Mouse (Mus musculus) stomach, embryonic 15.5 days (tissue): Measurements from ENCODE around the gene Gm5269. TPM values are rescaled to one million over a fixed set of nuclear protein-coding genes. Genes with fewer than 3 reads are reported as not detected.

ENCODE experiments used
- ATAC-seq: fragments of 200-750 bp; cut with Nextera tagmentation; 2 replicates; pipeline ENCODE4 v1.8.0; 2017; ENCODE audit warnings: low read depth, moderate number of reproducible peaks, moderate TSS enrichment; ENCODE audit not compliant: insufficient read depth, low FRiP score
- H3K27ac ChIP-seq: fragments of 300-500 bp; sonication (generic); 2 replicates; pipeline ENCODE4 v1.5.1; 2015; ENCODE audit warnings: mild to moderate bottlenecking, inconsistent platforms
- H3K27me3 ChIP-seq: fragments of 300-500 bp; sonication (generic); replicated peaks from 2 replicates; pipeline ENCODE4 v1.6.1; 2015; ENCODE audit warnings: inconsistent platforms
- H3K36me3 ChIP-seq: fragments of 300-500 bp; sonication (generic); 2 replicates; pipeline ENCODE4 v1.6.1; 2015; ENCODE audit warnings: inconsistent platforms
- H3K4me1 ChIP-seq: fragments of 300-500 bp; sonication (generic); 2 replicates; pipeline ENCODE4 v1.6.1; 2015; ENCODE audit warnings: inconsistent platforms
- H3K4me2 ChIP-seq: fragments of 300-500 bp; sonication (generic); 2 replicates; pipeline ENCODE4 v1.6.1; 2015; ENCODE audit warnings: mild to moderate bottlenecking, inconsistent platforms
- H3K4me3 ChIP-seq: fragments of 300-500 bp; sonication (generic); replicated peaks from 2 replicates; pipeline ENCODE4 v1.5.1; 2015; ENCODE audit warnings: inconsistent platforms
- H3K9ac ChIP-seq: fragments of 300-500 bp; sonication (generic); 2 replicates; pipeline ENCODE4 v1.6.1; 2015; ENCODE audit warnings: inconsistent platforms
- H3K9me3 ChIP-seq: fragments of 300-500 bp; sonication (generic); 2 replicates; pipeline ENCODE4 v1.6.1; 2016; ENCODE audit warnings: inconsistent platforms
- WGBS: fragments of 180-500 bp; shearing (Covaris S2); methylation state at CpG from one replicate; pipeline ENCODE4 v1.1.7; 2015; 5-methylcytosine and 5-hydroxymethylcytosine counted together
- polyA plus RNA-seq: library from polyadenylated mRNA; unstranded; fragments of >200 nt; fragmentation: Nextera tagmentation; extraction: Ambion mirVana; gene quantifications from 2 replicates; pipeline ENCODE4 v1.2.1, GENCODE M21; 2015

The Gm5269 gene
- polyA plus RNA-seq, 1 experiment from 2014 or later = not detected

- no peak overlapping the region for H3K4me3 ChIP-seq
- no peaks in the 10 kb centered on the region for H3K4me1 ChIP-seq
- H3K27ac ChIP-seq = no peak overlapping the region
- WGBS = 78% methylated on average over 6 of the region's 6 CpGs
- no peaks in the 10 kb centered on the region for H3K9me3 ChIP-seq
- no peak overlapping the region for H3K4me2 ChIP-seq
- H3K36me3 ChIP-seq = no peaks in the 10 kb centered on the region
- H3K9ac ChIP-seq = no peak overlapping the region
- no peaks in the 10 kb centered on the region for H3K27me3 ChIP-seq
- ATAC-seq = no peak
Measured at GRCm38 (mm10) chr1:45876450-45877198, 13.4 kb downstream of the Gm5269 start.

GRCm38 (mm10) chr1:45875640-45876039 lies 14.4 kb downstream of the Gm5269 start:
- H3K4me2 ChIP-seq = no peak overlapping the region
- no peak overlapping the region for H3K4me3 ChIP-seq
- H3K27ac ChIP-seq = no peak overlapping the region
- H3K9ac ChIP-seq = no peak overlapping the region
- no peaks in the 10 kb centered on the region for H3K9me3 ChIP-seq
- WGBS = 62% methylated on average over 2 of the region's 2 CpGs
- ATAC-seq = peak; percentile 63; the same call in 1 of the 2 replicates
- H3K36me3 ChIP-seq = no peaks in the 10 kb centered on the region
- no peaks in the 10 kb centered on the region for H3K27me3 ChIP-seq
- H3K4me1 ChIP-seq = no peaks in the 10 kb centered on the region

- Histone ChIP-seq H3K36me3 (no peaks in the 10 kb centered on the region), H3K27ac (no peak overlapping the region), H3K9me3 (no peaks in the 10 kb centered on the region), H3K4me1 (0 out of 2 replicates have a peak, but pooled peaks cover 4% of the 10 kb centered on the region), H3K4me2 (no peak overlapping the region), H3K4me3 (no peak overlapping the region), H3K27me3 (no peaks in the 10 kb centered on the region), H3K9ac (no peak overlapping the region)
- 63% methylated on average over 2 of the region's 2 CpGs for WGBS
- peak; percentile 47; the same call in 1 of the 2 replicates for ATAC-seq
Measured at GRCm38 (mm10) chr1:45873250-45873649, 16.8 kb downstream of the Gm5269 start.

- Histone ChIP-seq H3K4me1 (peaks cover 13% of the 10 kb centered on the region), H3K4me2 (no peak overlapping the region), H3K36me3 (no peaks in the 10 kb centered on the region), H3K4me3 (no peak overlapping the region), H3K9ac (no peak overlapping the region), H3K9me3 (no peaks in the 10 kb centered on the region), H3K27me3 (no peaks in the 10 kb centered on the region), H3K27ac (peak overlapping the region; percentile 71; the same call in 1 of the 2 replicates)
- ATAC-seq = no peak
- 59% methylated on average over 3 of the region's 3 CpGs for WGBS
Measured at GRCm38 (mm10) chr1:45868479-45869137, 21.5 kb downstream of the Gm5269 start.

GRCm38 (mm10) chr1:45868050-45868449 lies 22.0 kb downstream of the Gm5269 start:
- peaks cover 13% of the 10 kb centered on the region for H3K4me1 ChIP-seq

GRCm38 (mm10) chr1:45866288-45867018 lies 23.6 kb downstream of the Gm5269 start:
- H3K4me2 ChIP-seq = no peak overlapping the region

More at GRCm38 (mm10) chr1:45868050-45868449, 22.0 kb downstream of the Gm5269 start:
- no peak overlapping the region for H3K4me2 ChIP-seq
- H3K9me3 ChIP-seq = no peaks in the 10 kb centered on the region
- H3K27ac ChIP-seq = peak overlapping the region; percentile 71; the same call in 1 of the 2 replicates
- no peaks in the 10 kb centered on the region for H3K36me3 ChIP-seq
- no peak overlapping the region for H3K4me3 ChIP-seq
- WGBS = 28% methylated on average over 1 of the region's 1 CpGs
- ATAC-seq = peak; percentile 33; the same call in 1 of the 2 replicates
- H3K27me3 ChIP-seq = no peaks in the 10 kb centered on the region
- no peak overlapping the region for H3K9ac ChIP-seq

GRCm38 (mm10) chr1:45865727-45866126 lies 24.3 kb downstream of the Gm5269 start:
- Histone ChIP-seq H3K36me3 (no peaks in the 10 kb centered on the region), H3K4me2 (no peak overlapping the region), H3K27me3 (no peaks in the 10 kb centered on the region), H3K4me3 (no peak overlapping the region), H3K4me1 (peaks cover 13% of the 10 kb centered on the region), H3K9me3 (no peaks in the 10 kb centered on the region), H3K27ac (peak overlapping the region; percentile 74), H3K9ac (no peak overlapping the region)
- no peak for ATAC-seq
- 44% methylated on average over 5 of the region's 5 CpGs for WGBS

More at GRCm38 (mm10) chr1:45866288-45867018, 23.6 kb downstream of the Gm5269 start:
- 42% methylated on average over 3 of the region's 3 CpGs for WGBS
- Histone ChIP-seq H3K36me3 (no peaks in the 10 kb centered on the region), H3K9me3 (no peaks in the 10 kb centered on the region), H3K4me3 (no peak overlapping the region), H3K4me1 (peaks cover 13% of the 10 kb centered on the region), H3K27me3 (no peaks in the 10 kb centered on the region), H3K9ac (no peak overlapping the region), H3K27ac (peak overlapping the region; percentile 74; the same call in 1 of the 2 replicates)
- ATAC-seq = no peak

- no peaks in the 10 kb centered on the region for H3K27me3 ChIP-seq
- no peaks in the 10 kb centered on the region for H3K9me3 ChIP-seq
- no peak overlapping the region for H3K9ac ChIP-seq
- no peak overlapping the region for H3K4me2 ChIP-seq
- H3K4me3 ChIP-seq = no peak overlapping the region
- H3K27ac ChIP-seq = peak overlapping the region; percentile 74
- no peaks in the 10 kb centered on the region for H3K36me3 ChIP-seq
- no peak for ATAC-seq
- peaks cover 13% of the 10 kb centered on the region for H3K4me1 ChIP-seq
- 22% methylated on average over 1 of the region's 1 CpGs for WGBS
Measured at GRCm38 (mm10) chr1:45865316-45865715, 24.8 kb downstream of the Gm5269 start.

GRCm38 (mm10) chr1:45864564-45865014 lies 25.5 kb downstream of the Gm5269 start:
- H3K27ac ChIP-seq = peak overlapping the region; percentile 67

GRCm38 (mm10) chr1:45863641-45864040 lies 26.4 kb downstream of the Gm5269 start:
- Histone ChIP-seq H3K36me3 (no peaks in the 10 kb centered on the region), H3K4me1 (peaks cover 20% of the 10 kb centered on the region), H3K27ac (no peak overlapping the region), H3K9me3 (no peaks in the 10 kb centered on the region), H3K27me3 (no peaks in the 10 kb centered on the region), H3K9ac (no peak overlapping the region), H3K4me3 (no peak overlapping the region), H3K4me2 (no peak overlapping the region)
- ATAC-seq = no peak
- 89% methylated on average over 3 of the region's 3 CpGs for WGBS

More at GRCm38 (mm10) chr1:45864564-45865014, 25.5 kb downstream of the Gm5269 start:
- Histone ChIP-seq H3K4me3 (no peak overlapping the region), H3K4me1 (peaks cover 19% of the 10 kb centered on the region), H3K9me3 (no peaks in the 10 kb centered on the region), H3K36me3 (no peaks in the 10 kb centered on the region), H3K4me2 (no peak overlapping the region), H3K27me3 (no peaks in the 10 kb centered on the region), H3K9ac (no peak overlapping the region)
- WGBS = 32% methylated on average over 4 of the region's 4 CpGs
- peak; percentile 53; the same call in 1 of the 2 replicates for ATAC-seq

GRCm38 (mm10) chr1:45861162-45861561 lies 28.9 kb downstream of the Gm5269 start:
- Histone ChIP-seq H3K9ac (no peak overlapping the region), H3K4me1 (peaks cover 15% of the 10 kb centered on the region), H3K27ac (no peak overlapping the region), H3K4me2 (no peak overlapping the region), H3K27me3 (no peaks in the 10 kb centered on the region), H3K4me3 (no peak overlapping the region), H3K9me3 (no peaks in the 10 kb centered on the region), H3K36me3 (no peaks in the 10 kb centered on the region)
- no peak for ATAC-seq
